Mouse (Mus musculus): ENCODE measurements at regions not wholly inside any gene's neighbourhood (a gene's known extent, or its start where the extent isn't known, plus 50 kb on each side); places are given as distances from the start of the nearest gene placed in this dataset.

GRCm38 (mm10) chr14:81254343-81254838 lies 1270.5 kb downstream of the Olfm4 start:
- DNase-seq, result no peak

DNA sequence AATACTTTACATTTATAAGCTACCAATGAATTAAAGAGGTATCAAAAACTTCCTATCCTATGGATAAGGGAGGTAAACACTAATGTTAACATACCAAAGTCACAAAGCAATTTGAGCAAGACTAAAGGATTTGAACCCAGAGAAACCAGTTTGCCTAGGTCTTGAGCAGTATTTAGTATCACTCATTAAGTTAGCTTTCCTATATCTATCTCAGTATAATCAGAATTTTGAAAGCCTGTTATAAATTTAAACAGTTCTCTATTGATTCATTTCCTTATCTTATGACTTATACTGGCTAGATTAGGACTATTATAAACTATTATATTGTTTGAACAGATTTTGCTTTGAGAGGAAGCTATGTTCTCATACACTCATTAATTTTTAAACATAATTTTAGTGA lies 1271.5 kb downstream of the Olfm4 start:
- no peak for DNase-seq

GRCm38 (mm10) chr14:81267637-81268373 lies 1283.9 kb downstream of the Olfm4 start:
- DNase-seq, result no peak

- no peak for DNase-seq
Measured at GRCm38 (mm10) chr14:81287489-81288025, 1303.7 kb downstream of the Olfm4 start.

DNA sequence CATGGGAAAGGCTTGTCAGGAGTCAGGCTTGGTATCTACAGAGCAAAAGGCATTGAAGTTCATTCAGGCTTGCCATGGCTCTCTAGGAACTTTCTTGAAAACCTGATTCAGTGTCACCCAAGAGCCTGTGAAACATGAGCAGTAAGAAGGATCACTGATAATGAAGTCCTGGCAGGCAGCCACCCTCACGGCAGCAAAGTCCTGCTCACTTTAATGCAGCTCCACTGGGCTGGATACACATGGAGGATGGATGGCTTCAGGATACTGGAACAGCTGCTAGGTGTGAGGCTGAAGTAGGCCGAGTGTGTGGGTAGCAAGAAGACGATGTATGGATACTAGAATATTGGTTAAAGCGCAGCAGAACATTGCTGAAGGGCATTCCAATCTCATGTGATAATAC lies 1323.3 kb downstream of the Olfm4 start:
- peak; percentile 5 to 22 for DNase-seq

DNA sequence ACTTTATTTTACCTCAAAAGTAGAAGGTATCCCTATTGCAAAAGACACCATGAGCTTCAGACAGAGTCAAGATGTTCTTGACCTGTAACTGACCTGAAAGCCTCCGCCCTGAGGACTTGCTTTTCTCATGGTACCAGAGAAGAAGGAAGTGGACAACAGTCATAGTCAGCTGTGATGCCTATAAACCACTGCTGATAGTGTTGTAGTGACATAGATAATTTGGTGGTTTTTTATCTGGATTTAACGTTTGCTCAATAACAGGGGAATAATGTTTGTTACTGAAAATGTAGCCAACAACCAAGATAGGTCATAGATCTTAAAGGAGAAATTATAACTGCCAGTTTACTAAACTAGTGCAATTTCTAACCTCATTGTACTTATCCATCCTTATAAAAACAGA lies 1357.2 kb downstream of the Olfm4 start:
- no peak for DNase-seq

GRCm38 (mm10) chr14:81387566-81387965 lies 1403.7 kb downstream of the Olfm4 start:
- peak in 1 of 2 experiments; percentile 11 for DNase-seq

Measured in cerebellum, postnatal 25 days (tissue).